9 mouse cellular contexts compared by ENCODE assay signal in the genomic region with DNA sequence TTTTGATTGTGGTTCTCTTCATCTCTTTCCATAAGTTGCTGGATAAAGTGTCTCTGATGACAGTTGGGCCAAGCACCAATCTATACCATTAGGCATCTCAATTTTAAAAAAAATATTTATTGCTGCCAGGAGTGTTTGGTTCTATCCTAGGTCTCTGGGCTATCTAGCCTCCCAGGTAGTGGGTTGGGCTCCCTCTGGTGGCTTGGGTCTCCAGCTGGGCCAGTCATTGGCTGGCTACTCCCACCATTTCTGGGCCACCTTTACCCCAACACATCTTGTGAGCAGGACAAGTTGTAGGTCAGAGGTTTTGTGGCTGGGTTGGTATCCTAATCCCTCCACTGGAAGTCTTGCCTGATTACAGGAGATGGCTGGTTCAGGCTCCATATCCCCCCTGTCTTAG. TPM values are rescaled to one million over a fixed set of nuclear protein-coding genes. Genes with fewer than 3 reads are reported as not detected.
DNase-seq lines count a peak whose midpoint lies in the region; ATAC-seq and TF ChIP-seq lines count a peak whose summit lies in the region.
"Had no signal": no experiment of that assay in that cellular context is flagged by ENCODE, and none has a peak within 500 bp of the region (broad histone marks: within the 10 kb centered on the region; RNA-seq: fewer than 3 reads in every experiment).

No protein-coding gene starts in this region.

- H3K4me1 ChIP-seq in embryonic facial prominence, embryonic 14.5 days (ENCODE audit: control insufficient read depth, insufficient read depth, low read length) = peaks cover 11% of the 10 kb centered on the region
- H3K4me1 ChIP-seq in liver, embryonic 16.5 days (ENCODE audit: control insufficient read depth, low read depth, low read length) = peaks cover 22% of the 10 kb centered on the region

- H3K27me3 ChIP-seq in embryonic facial prominence, embryonic 14.5 days (replicated peaks; ENCODE audit: control insufficient read depth, insufficient read depth, low read length) = no peaks in the 10 kb centered on the region
- H3K27me3 ChIP-seq in liver, embryonic 16.5 days (ENCODE audit: control insufficient read depth, insufficient read depth, low read depth, low read length) = no peaks in the 10 kb centered on the region

- peak; percentile 47 for DNase-seq in gastrocnemius, adult 2 months
- no peak for DNase-seq in gastrocnemius, postnatal 14 days
- peak; percentile 20 for DNase-seq in 416B (ENCODE audit: low read depth)
- no peak for DNase-seq in embryonic facial prominence, embryonic 14.5 days (ENCODE audit: low spot score)
- no peak for DNase-seq in left cerebral cortex, postnatal 14 days (ENCODE audit: low spot score in 2 of 2)
- DNase-seq in left cerebral cortex, postnatal 25 days (ENCODE audit: low spot score in 2 of 2) = no peak
- no peak for DNase-seq in cerebellum, adult 11-12 months

- H3K36me3 ChIP-seq in embryonic facial prominence, embryonic 14.5 days (ENCODE audit: control insufficient read depth, insufficient read depth, low read length) = no peaks in the 10 kb centered on the region
- H3K36me3 ChIP-seq in liver, embryonic 16.5 days (ENCODE audit: control insufficient read depth, insufficient read depth) = no peaks in the 10 kb centered on the region

- 0 out of 2 replicates have a peak, but pooled peaks cover 3% of the 10 kb centered on the region for H3K9me3 ChIP-seq in embryonic facial prominence, embryonic 14.5 days (ENCODE audit: control insufficient read depth, low read length)
- no peaks in the 10 kb centered on the region for H3K9me3 ChIP-seq in liver, embryonic 16.5 days (replicated peaks; ENCODE audit: control insufficient read depth, low read length)

- TF ChIP-seq CTCF in gastrocnemius, adult 2 months (IDR thresholded peaks at IDR 0.05) = peak; percentile 56

- intact Hi-C loops in gastrocnemius, adult 2 months (cut with DNase I) = no loop called here
- intact Hi-C loops in gastrocnemius, postnatal 14 days (cut with DNase I; ENCODE audit: low total_unique reads) = no loop called here
- intact Hi-C loops in left cerebral cortex, postnatal 14 days (cut with DNase I) = no loop called here
- intact Hi-C loops in left cerebral cortex, postnatal 25 days (cut with DNase I) = no loop called here

- H3K4me3 ChIP-seq in gastrocnemius, adult 2 months = peak overlapping the region; percentile 88
- no peak overlapping the region for H3K4me3 ChIP-seq in embryonic facial prominence, embryonic 14.5 days (ENCODE audit: low read depth, low read length)
- H3K4me3 ChIP-seq in liver, embryonic 16.5 days (ENCODE audit: low read depth, low read length) = peak overlapping the region; percentile 70

- H3K4me2 ChIP-seq in embryonic facial prominence, embryonic 14.5 days (ENCODE audit: low read depth, low read length) = peak overlapping the region; percentile 93; the same call in 1 of the 2 replicates
- H3K4me2 ChIP-seq in liver, embryonic 16.5 days (ENCODE audit: low read depth, low read length) = peak overlapping the region; percentile 97

- no peak for ATAC-seq in embryonic facial prominence, embryonic 14.5 days (ENCODE audit: low read depth)
- ATAC-seq in liver, embryonic 16.5 days (ENCODE audit: low read depth) = no peak

- H3K9ac ChIP-seq in embryonic facial prominence, embryonic 14.5 days (ENCODE audit: low read depth, low read length) = no peak overlapping the region
- peak overlapping the region; percentile 72; the same call in 1 of the 2 replicates for H3K9ac ChIP-seq in liver, embryonic 16.5 days (ENCODE audit: low read depth, low read length)

- H3K27ac ChIP-seq in gastrocnemius, adult 2 months = peak overlapping the region; percentile 98
- no peak overlapping the region for H3K27ac ChIP-seq in embryonic facial prominence, embryonic 14.5 days (replicated peaks; ENCODE audit: low read depth, low read length)
- no peak overlapping the region for H3K27ac ChIP-seq in liver, embryonic 16.5 days (ENCODE audit: low read length)

RNA-seq across cellular contexts. Expression of a gene that starts 1.2 kb away (rescaled TPM):
- 10 to 100 TPM; 26.4 to 33.5 TPM for total RNA-seq in gastrocnemius, adult 2 months (2021)
- total RNA-seq in gastrocnemius, postnatal 14 days (2021) = 10 to 100 TPM; 15.8 to 16.7 TPM
- 1.3 and 1.6 TPM in 2 replicates for polyA plus RNA-seq in embryonic facial prominence, embryonic 14.5 days (2014; fragmentation: Nextera tagmentation; extraction: Ambion mirVana)
- 0.49 and 0.89 TPM in 2 replicates for polyA plus RNA-seq in liver, embryonic 16.5 days (2015; fragmentation: Nextera tagmentation; extraction: Ambion mirVana)
- total RNA-seq in left cerebral cortex, postnatal 14 days (2021) = 1 to 10 TPM; 7.5 to 8.6 TPM
- total RNA-seq in left cerebral cortex, postnatal 25 days (2021) = 10 to 100 TPM; 10.4 to 11.0 TPM

RNA-seq across cellular contexts. Expression of a gene that starts 8.1 kb away (rescaled TPM):
- 1 to 10 TPM; 3.9 TPM for total RNA-seq in gastrocnemius, adult 2 months (2021)
- total RNA-seq in gastrocnemius, postnatal 14 days (2021) = 1 to 10 TPM; 2.4 TPM
- 6.5 and 7.0 TPM in 2 replicates for polyA plus RNA-seq in embryonic facial prominence, embryonic 14.5 days (2014; fragmentation: Nextera tagmentation; extraction: Ambion mirVana)
- 4.1 and 4.8 TPM in 2 replicates for polyA plus RNA-seq in liver, embryonic 16.5 days (2015; fragmentation: Nextera tagmentation; extraction: Ambion mirVana)
- total RNA-seq in left cerebral cortex, postnatal 14 days (2021) = 1 to 10 TPM; 4.6 to 5.0 TPM
- total RNA-seq in left cerebral cortex, postnatal 25 days (2021) = 1 to 10 TPM; 3.3 to 4.1 TPM

RNA-seq across cellular contexts. Expression of a gene that starts 28.1 kb away (rescaled TPM):
- total RNA-seq in gastrocnemius, adult 2 months (2021) = under 1 TPM; 0.17 to 0.38 TPM
- not detected for total RNA-seq in gastrocnemius, postnatal 14 days (2021)
- 0.35 TPM in 1 of 2 replicates, not detected in the other for polyA plus RNA-seq in embryonic facial prominence, embryonic 14.5 days (2014; fragmentation: Nextera tagmentation; extraction: Ambion mirVana)
- polyA plus RNA-seq in liver, embryonic 16.5 days (2015; fragmentation: Nextera tagmentation; extraction: Ambion mirVana) = not detected in 2 replicates
- total RNA-seq in left cerebral cortex, postnatal 14 days (2021) = under 1 TPM; 0.29 to 0.34 TPM
- total RNA-seq in left cerebral cortex, postnatal 25 days (2021) = under 1 TPM in 1 of 2 experiments, not detected in 1; 0.25 TPM

RNA-seq across cellular contexts. Expression of a gene that starts 33.7 kb away (rescaled TPM):
- not detected for total RNA-seq in gastrocnemius, adult 2 months (2021)
- total RNA-seq in gastrocnemius, postnatal 14 days (2021) = not detected
- polyA plus RNA-seq in embryonic facial prominence, embryonic 14.5 days (2014; fragmentation: Nextera tagmentation; extraction: Ambion mirVana) = 0.68 and 0.76 TPM in 2 replicates
- polyA plus RNA-seq in liver, embryonic 16.5 days (2015; fragmentation: Nextera tagmentation; extraction: Ambion mirVana) = not detected in 2 replicates
- total RNA-seq in left cerebral cortex, postnatal 14 days (2021) = 100 to 1,000 TPM; 116 to 133 TPM
- 100 to 1,000 TPM; 115 to 148 TPM for total RNA-seq in left cerebral cortex, postnatal 25 days (2021)
- total RNA-seq: gastrocnemius, adult 18-20 months had no signal

RNA-seq across cellular contexts. Expression of a gene that starts 36.8 kb away (rescaled TPM):
- 10 to 100 TPM in 1 of 2 experiments, 1 to 10 TPM in 1; 8.5 to 10.7 TPM for total RNA-seq in gastrocnemius, adult 2 months (2021)
- total RNA-seq in gastrocnemius, postnatal 14 days (2021) = 1 to 10 TPM; 7.9 to 8.4 TPM
- 3.7 and 4.0 TPM in 2 replicates for polyA plus RNA-seq in embryonic facial prominence, embryonic 14.5 days (2014; fragmentation: Nextera tagmentation; extraction: Ambion mirVana)
- polyA plus RNA-seq in liver, embryonic 16.5 days (2015; fragmentation: Nextera tagmentation; extraction: Ambion mirVana) = 1.4 and 1.9 TPM in 2 replicates
- total RNA-seq in left cerebral cortex, postnatal 14 days (2021) = 10 to 100 TPM; 14.5 to 16.3 TPM
- total RNA-seq in left cerebral cortex, postnatal 25 days (2021) = 10 to 100 TPM; 14.3 to 14.6 TPM

Comparison
In these comparisons a context has a peak if more than half of its experiments do, and no peak if none do; other contexts are left out.
1. DNase-seq: peak in gastrocnemius, adult 2 months (single experiment) and 416B (single experiment); none in gastrocnemius, postnatal 14 days (single experiment), embryonic facial prominence, embryonic 14.5 days (single experiment), left cerebral cortex, postnatal 14 days (0 of 2), left cerebral cortex, postnatal 25 days (0 of 2) and cerebellum, adult 11-12 months (single experiment).